Mouse (Mus musculus): Measurements from ENCODE around the gene Sag. TPM values are rescaled to one million over a fixed set of nuclear protein-coding genes. Genes with fewer than 3 reads are reported as not detected.
"Not testable (repeated sequence)": the region's sequence is repeated elsewhere in the genome, so short reads cannot be mapped to it uniquely, and the experiment has no call there.

Sag gene
- polyA plus RNA-seq, 1 experiment, result 0.68 TPM

GRCm38 (mm10) chr1:87824420-87824995 is 21.0 kb downstream of the Sag start:
- no peaks in the 10 kb centered on the region for H3K79me3 ChIP-seq (ENCODE audit: low read depth)
- no peak for TF ChIP-seq CEBPB (IDR thresholded peaks at IDR 0.05; ENCODE audit: low read depth)
- no peak for TF ChIP-seq MYOD1 (IDR thresholded peaks at IDR 0.05; ENCODE audit: control insufficient read depth, insufficient read length, low read depth)
- TF ChIP-seq MAX (IDR thresholded peaks at IDR 0.05), result no peak
- TF ChIP-seq CTCF (IDR thresholded peaks at IDR 0.05; ENCODE audit: control insufficient read depth, insufficient read depth, insufficient read length), result no peak
- TF ChIP-seq USF1 (IDR thresholded peaks at IDR 0.05; ENCODE audit: low read depth), result no peak
- no peak for TF ChIP-seq FOSL1 (IDR thresholded peaks at IDR 0.05; ENCODE audit: insufficient read depth, low read length, poor library complexity, severe bottlenecking)
- no peak for TF ChIP-seq MYOG (IDR thresholded peaks at IDR 0.05; ENCODE audit: control insufficient read depth, extremely low read depth, insufficient read length)
- H3K36me3 ChIP-seq (ENCODE audit: control insufficient read depth, insufficient read depth), result no peaks in the 10 kb centered on the region
- H3ac ChIP-seq (ENCODE audit: control insufficient read depth, insufficient read length, low read depth), result no peak overlapping the region
- no peaks in the 10 kb centered on the region for H3K27me3 ChIP-seq (ENCODE audit: control insufficient read depth, insufficient read depth, insufficient read length)
- no peak overlapping the region for H3K4me3 ChIP-seq (ENCODE audit: insufficient read depth, poor library complexity, severe bottlenecking)
- H3K79me2 ChIP-seq (ENCODE audit: control insufficient read depth, insufficient read depth), result no peaks in the 10 kb centered on the region

DNA sequence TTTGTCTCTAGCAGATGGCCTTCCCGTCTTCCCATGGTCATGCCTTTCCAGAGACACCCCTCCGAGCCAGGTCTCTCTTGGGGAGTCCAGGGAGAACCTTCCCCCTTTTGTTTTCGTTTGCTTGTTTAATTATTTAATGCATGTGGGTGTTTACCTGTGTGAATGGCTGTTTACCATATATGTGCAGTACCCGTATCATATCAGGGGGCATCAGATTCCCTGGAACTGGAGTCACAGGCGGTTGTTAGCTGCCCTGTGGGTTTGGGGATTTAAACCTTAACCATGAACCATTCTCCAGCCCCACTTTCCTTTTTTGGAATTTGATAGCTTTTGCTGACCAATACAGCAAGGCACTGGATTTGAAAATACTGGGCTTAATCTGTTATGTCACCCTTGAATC is 21.8 kb downstream of the Sag start:
- H3K79me2 ChIP-seq (ENCODE audit: control insufficient read depth, insufficient read depth), result no peaks in the 10 kb centered on the region
- H3K27me3 ChIP-seq (ENCODE audit: control insufficient read depth, insufficient read depth, insufficient read length), result no peaks in the 10 kb centered on the region
- H3K36me3 ChIP-seq (ENCODE audit: control insufficient read depth, insufficient read depth), result no peaks in the 10 kb centered on the region
- H3K79me3 ChIP-seq (ENCODE audit: low read depth), result no peaks in the 10 kb centered on the region
- no peak overlapping the region for H3ac ChIP-seq (ENCODE audit: control insufficient read depth, insufficient read length, low read depth)
- no peak for TF ChIP-seq MYOG (IDR thresholded peaks at IDR 0.05; ENCODE audit: control insufficient read depth, extremely low read depth, insufficient read length)
- TF ChIP-seq CEBPB (IDR thresholded peaks at IDR 0.05; ENCODE audit: low read depth), result no peak
- TF ChIP-seq MAX (IDR thresholded peaks at IDR 0.05), result no peak
- TF ChIP-seq MYOD1 (IDR thresholded peaks at IDR 0.05; ENCODE audit: control insufficient read depth, insufficient read length, low read depth), result no peak
- no peak for TF ChIP-seq USF1 (IDR thresholded peaks at IDR 0.05; ENCODE audit: low read depth)
- no peak for TF ChIP-seq CTCF (IDR thresholded peaks at IDR 0.05; ENCODE audit: control insufficient read depth, insufficient read depth, insufficient read length)
- no peak for TF ChIP-seq FOSL1 (IDR thresholded peaks at IDR 0.05; ENCODE audit: insufficient read depth, low read length, poor library complexity, severe bottlenecking)
- no peak overlapping the region for H3K4me3 ChIP-seq (ENCODE audit: insufficient read depth, poor library complexity, severe bottlenecking)

DNA sequence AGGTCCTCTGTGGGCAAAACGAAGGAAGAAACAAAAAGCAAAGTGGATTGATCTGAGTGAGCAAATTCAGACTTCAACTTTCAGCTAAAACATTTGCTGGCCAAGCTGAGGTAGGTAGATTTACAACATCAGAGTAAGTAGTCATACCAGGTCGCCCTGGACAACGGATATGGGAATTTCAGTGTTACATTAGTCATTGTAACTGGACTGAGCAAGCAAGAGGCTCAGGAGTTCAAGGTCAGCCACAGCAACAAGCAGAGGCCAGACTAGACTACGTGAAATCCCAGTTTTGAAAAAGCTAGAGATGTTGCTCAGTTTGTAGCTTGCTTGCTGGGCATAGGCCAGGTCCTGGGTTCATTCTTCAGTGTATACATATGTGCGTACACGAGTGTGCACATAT is 22.5 kb downstream of the Sag start:
- Histone ChIP-seq H3K79me3 (ENCODE audit: low read depth) (no peaks in the 10 kb centered on the region), H3ac (ENCODE audit: control insufficient read depth, insufficient read length, low read depth) (no peak overlapping the region), H3K4me3 (ENCODE audit: insufficient read depth, poor library complexity, severe bottlenecking) (no peak overlapping the region), H3K79me2 (ENCODE audit: control insufficient read depth, insufficient read depth) (no peaks in the 10 kb centered on the region), H3K36me3 (ENCODE audit: control insufficient read depth, insufficient read depth) (no peaks in the 10 kb centered on the region), H3K27me3 (ENCODE audit: control insufficient read depth, insufficient read depth, insufficient read length) (no peaks in the 10 kb centered on the region)
- TF ChIP-seq FOSL1 (IDR thresholded peaks at IDR 0.05; ENCODE audit: insufficient read depth, low read length, poor library complexity, severe bottlenecking), result no peak
- TF ChIP-seq MYOD1 (IDR thresholded peaks at IDR 0.05; ENCODE audit: control insufficient read depth, insufficient read length, low read depth), result no peak
- TF ChIP-seq USF1 (IDR thresholded peaks at IDR 0.05; ENCODE audit: low read depth), result no peak
- TF ChIP-seq MAX (IDR thresholded peaks at IDR 0.05), result no peak
- TF ChIP-seq CTCF (IDR thresholded peaks at IDR 0.05; ENCODE audit: control insufficient read depth, insufficient read depth, insufficient read length), result no peak
- TF ChIP-seq CEBPB (IDR thresholded peaks at IDR 0.05; ENCODE audit: low read depth), result no peak
- TF ChIP-seq MYOG (IDR thresholded peaks at IDR 0.05; ENCODE audit: control insufficient read depth, extremely low read depth, insufficient read length), result no peak

DNA sequence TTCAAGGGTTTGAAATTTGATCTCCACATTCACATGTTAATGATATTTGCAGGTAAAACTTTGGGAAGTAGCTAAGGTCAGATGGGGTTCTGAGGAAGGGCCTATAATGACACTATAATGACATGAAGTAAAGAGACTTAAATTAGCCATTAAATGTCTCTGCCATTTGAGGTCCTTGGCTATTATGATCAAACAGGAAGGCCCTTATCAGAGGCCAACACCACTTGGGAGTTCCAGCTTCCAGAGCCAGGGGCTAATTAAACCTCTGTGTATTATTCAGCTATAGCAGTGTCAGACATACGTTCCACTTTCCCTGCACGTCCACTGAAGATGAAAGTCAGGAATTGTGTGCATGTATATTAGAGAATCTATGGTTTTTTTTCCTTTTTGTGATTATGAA is 23.0 kb downstream of the Sag start:
- no peaks in the 10 kb centered on the region for H3K27me3 ChIP-seq (ENCODE audit: control insufficient read depth, insufficient read depth, insufficient read length)
- H3K4me3 ChIP-seq (ENCODE audit: insufficient read depth, poor library complexity, severe bottlenecking), result no peak overlapping the region
- H3K79me3 ChIP-seq (ENCODE audit: low read depth), result no peaks in the 10 kb centered on the region
- no peaks in the 10 kb centered on the region for H3K79me2 ChIP-seq (ENCODE audit: control insufficient read depth, insufficient read depth)
- TF ChIP-seq MYOD1 (IDR thresholded peaks at IDR 0.05; ENCODE audit: control insufficient read depth, insufficient read length, low read depth) (no peak), CTCF (IDR thresholded peaks at IDR 0.05; ENCODE audit: control insufficient read depth, insufficient read depth, insufficient read length) (no peak), USF1 (IDR thresholded peaks at IDR 0.05; ENCODE audit: low read depth) (no peak), FOSL1 (IDR thresholded peaks at IDR 0.05; ENCODE audit: insufficient read depth, low read length, poor library complexity, severe bottlenecking) (no peak), MYOG (IDR thresholded peaks at IDR 0.05; ENCODE audit: control insufficient read depth, extremely low read depth, insufficient read length) (no peak)
- H3ac ChIP-seq (ENCODE audit: control insufficient read depth, insufficient read length, low read depth), result no peak overlapping the region
- no peaks in the 10 kb centered on the region for H3K36me3 ChIP-seq (ENCODE audit: control insufficient read depth, insufficient read depth)

DNA sequence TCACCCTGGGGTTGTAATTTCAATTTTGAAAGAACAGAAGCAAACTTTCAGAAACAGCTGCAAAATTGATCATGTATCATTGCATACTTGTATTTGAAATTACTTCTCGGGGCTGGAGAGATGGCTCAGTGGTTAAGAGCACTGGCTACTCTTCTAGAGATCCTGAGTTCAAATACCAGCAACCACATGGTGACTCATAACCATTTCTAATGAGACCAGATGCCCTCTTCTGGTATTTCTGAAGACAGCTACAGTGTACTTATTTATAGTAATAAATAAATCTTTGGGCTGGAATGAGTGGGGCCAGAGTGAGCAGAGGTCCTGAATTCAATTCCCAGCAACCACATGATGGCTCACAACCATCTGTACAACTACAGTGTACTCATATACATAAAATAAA is 24.0 kb downstream of the Sag start:
- H3ac ChIP-seq (ENCODE audit: control insufficient read depth, insufficient read length, low read depth); H3K4me3 ChIP-seq (ENCODE audit: insufficient read depth, poor library complexity, severe bottlenecking); H3K79me3 ChIP-seq (ENCODE audit: low read depth); H3K27me3 ChIP-seq (ENCODE audit: control insufficient read depth, insufficient read depth, insufficient read length); H3K79me2 ChIP-seq (ENCODE audit: control insufficient read depth, insufficient read depth); H3K36me3 ChIP-seq (ENCODE audit: control insufficient read depth, insufficient read depth): not testable (repeated sequence)

GRCm38 (mm10) chr1:87828185-87828584 is 24.7 kb downstream of the Sag start:
- H3K79me3 ChIP-seq (ENCODE audit: low read depth), result no peaks in the 10 kb centered on the region
- no peaks in the 10 kb centered on the region for H3K36me3 ChIP-seq (ENCODE audit: control insufficient read depth, insufficient read depth)
- no peaks in the 10 kb centered on the region for H3K79me2 ChIP-seq (ENCODE audit: control insufficient read depth, insufficient read depth)
- no peak overlapping the region for H3K4me3 ChIP-seq (ENCODE audit: insufficient read depth, poor library complexity, severe bottlenecking)
- no peak overlapping the region for H3ac ChIP-seq (ENCODE audit: control insufficient read depth, insufficient read length, low read depth)
- no peak for TF ChIP-seq CTCF (IDR thresholded peaks at IDR 0.05; ENCODE audit: control insufficient read depth, insufficient read depth, insufficient read length)
- no peak for TF ChIP-seq MAX (IDR thresholded peaks at IDR 0.05)
- no peak for TF ChIP-seq MYOG (IDR thresholded peaks at IDR 0.05; ENCODE audit: control insufficient read depth, extremely low read depth, insufficient read length)
- TF ChIP-seq CEBPB (IDR thresholded peaks at IDR 0.05; ENCODE audit: low read depth), result no peak
- no peak for TF ChIP-seq FOSL1 (IDR thresholded peaks at IDR 0.05; ENCODE audit: insufficient read depth, low read length, poor library complexity, severe bottlenecking)
- no peak for TF ChIP-seq MYOD1 (IDR thresholded peaks at IDR 0.05; ENCODE audit: control insufficient read depth, insufficient read length, low read depth)
- TF ChIP-seq USF1 (IDR thresholded peaks at IDR 0.05; ENCODE audit: low read depth), result no peak
- no peaks in the 10 kb centered on the region for H3K27me3 ChIP-seq (ENCODE audit: control insufficient read depth, insufficient read depth, insufficient read length)
